Mouse (Mus musculus): ENCODE results near the gene Agbl4. TPM values are rescaled to one million over a fixed set of nuclear protein-coding genes. Genes with fewer than 3 reads are reported as not detected.

Gene Agbl4
- total RNA-seq (2021): 10 to 100 TPM; 22.3 to 22.7 TPM
- long read RNA-seq, experiment 1, partial matches to known transcripts: 2 of 7 reads
- long read RNA-seq, experiment 1, other reads (novel, unspliced or antisense): 5 of 7 reads
- long read RNA-seq, experiment 2, partial matches to known transcripts: 1 of 3 reads
- long read RNA-seq, experiment 2, other reads (novel, unspliced or antisense): 2 of 3 reads

DNA sequence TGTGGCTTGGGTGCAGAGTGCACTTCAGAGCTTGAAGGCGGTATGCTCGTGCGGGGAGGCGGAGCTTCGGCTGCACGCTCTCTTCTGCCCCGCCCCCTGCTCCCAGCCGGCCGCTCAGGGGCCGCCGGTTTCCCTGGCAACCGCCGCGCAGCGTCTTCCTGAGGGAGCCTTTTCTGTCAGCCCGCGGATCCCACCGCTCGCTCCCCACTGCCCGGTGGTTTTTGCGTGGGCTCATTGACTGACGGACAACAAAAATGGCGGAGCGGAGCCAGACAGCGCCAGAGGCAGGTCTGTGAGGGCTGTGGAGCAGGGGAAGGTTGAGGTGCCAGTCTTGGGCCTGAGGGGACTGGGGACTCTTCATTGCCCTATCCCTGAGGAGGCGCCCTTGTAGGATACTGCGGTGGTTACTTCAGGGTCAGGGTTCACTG lies at the start of gene Agbl4:
Agbl4 (plus strand) TSS at position 44 of the 428 bp plus-strand sequence.
- peak; percentile 76 to 83 for DNase-seq (ENCODE audit: low spot score in 2 of 2)

GRCm38 (mm10) chr4:110350856-110351177 lies 46.6 kb upstream of the Agbl4 start:
- DNase-seq (ENCODE audit: low spot score in 2 of 2): peak; percentile 3 to 5

- peak; percentile 75 to 84 for DNase-seq (ENCODE audit: low spot score in 2 of 2)
Observed at GRCm38 (mm10) chr4:110351178-110352000, 46.1 kb upstream of the Agbl4 start, which contains the start of gene Elavl4. TSS of gene Elavl4 (minus strand) at chr4:110351909.

DNA sequence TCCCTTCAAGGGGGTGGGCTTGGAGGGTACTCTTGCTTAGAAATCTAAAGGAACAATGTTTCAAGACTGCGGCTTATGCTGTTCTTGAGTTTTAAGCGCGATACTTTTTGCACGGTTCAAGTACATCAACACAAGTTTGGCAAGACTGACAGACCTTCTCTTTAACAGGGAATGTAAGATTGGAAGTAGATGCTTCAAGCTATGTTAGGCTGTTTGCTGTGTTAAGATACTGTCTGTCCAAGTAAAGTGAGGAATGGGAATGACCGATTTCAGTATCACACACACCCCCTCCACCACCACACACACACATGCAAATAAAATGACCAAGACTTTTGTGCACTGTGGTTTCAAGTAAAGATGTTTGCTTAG lies 45.5 kb upstream of the Agbl4 start:
- no peak for DNase-seq (ENCODE audit: low spot score in 2 of 2)

- no peak for DNase-seq (ENCODE audit: low spot score in 2 of 2)
Observed at GRCm38 (mm10) chr4:110360568-110360967, 36.9 kb upstream of the Agbl4 start.

DNA sequence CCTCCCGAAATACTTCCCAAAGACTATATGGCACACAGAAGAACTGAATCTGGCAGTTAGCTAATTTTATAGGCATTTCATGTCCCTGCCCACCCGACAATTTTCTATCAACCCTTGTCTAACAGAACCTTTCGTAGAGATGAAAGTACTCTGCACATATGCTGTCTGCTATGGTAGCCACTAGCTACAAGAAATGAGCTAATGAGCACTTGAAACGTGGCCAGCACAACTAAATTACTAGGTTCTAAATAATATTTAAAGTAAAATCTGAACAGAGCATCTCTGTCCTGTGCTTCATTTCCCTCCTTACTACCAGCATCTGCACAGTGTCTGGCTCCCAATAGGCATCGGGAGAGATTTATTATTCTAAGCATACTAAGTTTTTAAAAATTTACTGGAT lies 1.2 kb upstream of the Agbl4 start:
- no peak for DNase-seq (ENCODE audit: low spot score in 2 of 2)

- DNase-seq (ENCODE audit: low spot score in 2 of 2): no peak
Observed at GRCm38 (mm10) chr4:110420306-110420705, 22.8 kb downstream of the Agbl4 start.

DNA sequence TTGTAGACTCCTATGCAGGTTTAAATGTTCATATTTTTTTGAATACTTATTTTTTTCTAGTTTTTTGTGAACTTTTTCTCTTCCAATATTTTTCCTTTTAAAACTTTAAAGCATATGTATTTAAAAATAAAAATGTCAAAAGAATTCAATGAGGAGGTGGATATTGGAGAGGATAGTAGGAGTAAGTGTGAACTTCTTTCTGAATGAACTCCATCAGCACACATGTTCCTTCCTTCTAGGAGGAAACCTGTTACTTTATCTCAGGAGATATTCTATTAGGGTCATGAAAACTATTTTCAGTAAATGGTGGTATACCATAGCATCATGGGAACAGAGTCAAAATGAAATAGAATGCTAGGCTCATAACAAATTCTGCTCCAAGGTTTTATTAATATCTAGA lies 30.2 kb downstream of the Agbl4 start:
- DNase-seq (ENCODE audit: low spot score in 2 of 2): no peak

DNA sequence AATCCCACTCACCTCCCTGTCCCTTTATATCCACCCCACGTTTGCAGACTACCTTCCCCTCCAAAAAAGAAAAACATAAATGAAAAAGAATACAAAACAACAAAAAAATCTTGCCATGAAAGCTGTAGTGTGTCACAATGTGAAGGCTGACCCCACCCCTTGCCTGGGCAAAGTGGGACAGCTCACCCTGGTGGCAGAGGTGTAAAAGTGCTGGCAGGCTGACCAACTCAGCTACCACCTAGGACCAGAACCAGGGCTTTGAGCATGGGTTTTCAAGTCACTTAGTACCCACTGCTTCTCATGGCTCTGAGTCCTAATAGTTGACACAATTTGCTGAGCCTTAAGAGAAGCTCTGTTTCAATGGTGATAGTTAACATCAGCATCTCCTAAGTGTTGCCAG lies 96.9 kb downstream of the Agbl4 start:
- no peak for DNase-seq (ENCODE audit: low spot score in 2 of 2)

- peak; percentile 2 to 15 for DNase-seq (ENCODE audit: low spot score in 2 of 2)
Observed at GRCm38 (mm10) chr4:110529804-110530203, 132.3 kb downstream of the Agbl4 start.

DNA sequence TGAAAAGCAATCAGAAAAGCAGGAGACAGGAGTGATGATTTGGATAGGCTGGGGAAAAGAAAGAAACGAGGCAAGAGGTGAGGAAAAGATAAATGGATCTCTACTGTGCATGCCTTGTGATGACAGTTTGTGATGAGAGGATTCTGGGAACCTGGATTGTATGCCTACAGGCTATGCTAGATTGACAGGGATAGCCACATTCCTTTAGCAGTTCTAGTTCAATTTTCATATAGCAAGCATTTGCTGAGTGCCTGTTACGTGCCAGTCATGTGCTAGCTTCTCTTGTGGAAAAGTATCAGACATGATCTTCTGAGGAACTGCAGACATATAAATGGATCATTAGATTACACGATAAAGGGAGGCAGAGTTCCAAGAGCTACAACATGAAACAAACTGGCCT lies 151.8 kb downstream of the Agbl4 start:
- DNase-seq (ENCODE audit: low spot score in 2 of 2): no peak

DNA sequence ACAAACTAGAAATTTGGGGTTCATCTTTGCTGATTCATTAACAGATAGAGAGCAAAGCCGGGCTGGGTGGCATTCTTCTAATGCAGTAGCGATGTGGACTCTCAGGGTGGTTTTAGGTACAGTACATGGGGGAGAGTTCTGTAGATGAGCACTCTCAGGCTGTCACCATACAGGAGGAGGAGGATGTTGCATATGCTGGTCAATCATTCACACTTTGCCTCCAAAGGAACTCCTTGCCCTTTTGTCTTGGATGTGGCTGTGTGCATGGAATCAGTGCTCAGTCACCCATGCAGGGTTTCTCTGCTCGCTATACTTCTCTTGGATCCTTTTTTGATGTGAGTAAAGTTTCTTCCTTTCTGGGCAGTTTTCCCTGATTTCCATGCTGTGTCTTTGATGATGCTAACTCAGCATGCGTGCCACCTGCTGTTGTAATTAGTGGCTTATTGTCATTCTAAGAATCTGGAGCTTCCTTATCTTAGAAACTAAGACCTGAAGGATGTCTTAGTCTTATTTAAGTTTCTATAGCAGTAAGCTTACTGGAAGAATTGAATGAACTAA lies 200.3 kb downstream of the Agbl4 start:
- DNase-seq (ENCODE audit: low spot score in 2 of 2): no peak

DNA sequence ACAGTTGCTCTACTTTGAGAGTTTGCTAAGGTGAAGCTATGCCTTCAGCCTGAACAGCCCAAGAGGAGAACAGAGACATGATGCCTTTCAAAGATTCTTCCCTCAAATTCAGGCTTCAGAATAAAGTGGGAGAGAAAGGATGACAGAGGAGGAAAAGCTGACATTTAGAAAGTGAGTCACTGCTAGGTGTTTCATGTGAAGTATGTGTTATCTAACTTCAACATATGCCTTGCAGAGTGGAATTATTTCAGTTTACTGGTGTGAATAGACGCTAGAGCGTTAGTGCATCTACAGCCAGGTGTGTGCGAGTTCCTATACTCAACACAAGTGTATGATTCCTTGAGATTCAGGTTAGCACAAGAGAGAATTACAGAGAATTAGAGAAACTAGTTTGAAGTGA lies 244.0 kb downstream of the Agbl4 start:
- DNase-seq (ENCODE audit: low spot score in 2 of 2): no peak

- DNase-seq (ENCODE audit: low spot score in 2 of 2): no peak
Observed at GRCm38 (mm10) chr4:110662940-110663339, 265.5 kb downstream of the Agbl4 start.

DNA sequence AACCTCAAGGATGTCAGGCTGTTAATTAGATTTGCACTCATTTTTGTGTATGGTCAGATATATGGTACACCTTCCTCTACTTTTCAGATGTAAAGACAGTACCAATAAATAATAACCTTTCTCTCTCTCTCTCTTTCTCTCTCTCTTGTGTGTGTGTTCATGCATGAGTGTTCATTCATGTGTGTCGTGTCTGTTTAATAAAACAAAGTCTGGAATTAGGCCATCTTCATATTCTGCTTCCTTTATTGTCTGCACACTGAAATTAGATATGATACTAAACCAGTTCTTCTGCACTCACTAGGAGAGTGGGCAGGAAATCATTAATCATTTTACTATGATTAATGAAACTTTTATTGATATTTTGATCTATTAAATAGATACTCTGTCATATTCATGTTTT lies 276.7 kb downstream of the Agbl4 start:
- no peak for DNase-seq (ENCODE audit: low spot score in 2 of 2)

GRCm38 (mm10) chr4:110735141-110735540 lies 337.7 kb downstream of the Agbl4 start:
- DNase-seq (ENCODE audit: low spot score in 2 of 2): no peak

DNA sequence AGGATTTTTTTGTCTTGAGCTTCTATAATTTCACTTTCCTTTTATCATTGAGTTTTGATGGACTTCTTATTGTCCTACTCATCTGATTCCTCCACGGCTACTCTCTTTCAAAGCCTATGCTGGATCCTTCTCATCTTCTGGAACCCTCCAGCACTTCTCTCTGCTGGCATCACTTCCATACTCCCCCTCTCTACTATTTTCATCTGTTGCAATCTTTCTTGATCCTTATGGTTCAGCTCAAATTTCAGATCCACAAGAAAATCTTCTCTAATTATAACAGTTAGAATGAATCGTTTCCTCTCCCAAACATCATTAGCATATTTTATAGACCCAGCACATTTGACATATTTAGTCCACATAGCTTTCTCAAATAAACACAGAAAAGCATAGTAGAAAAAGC lies 360.5 kb downstream of the Agbl4 start:
- DNase-seq (ENCODE audit: low spot score in 2 of 2): peak; percentile 6 to 41

DNA sequence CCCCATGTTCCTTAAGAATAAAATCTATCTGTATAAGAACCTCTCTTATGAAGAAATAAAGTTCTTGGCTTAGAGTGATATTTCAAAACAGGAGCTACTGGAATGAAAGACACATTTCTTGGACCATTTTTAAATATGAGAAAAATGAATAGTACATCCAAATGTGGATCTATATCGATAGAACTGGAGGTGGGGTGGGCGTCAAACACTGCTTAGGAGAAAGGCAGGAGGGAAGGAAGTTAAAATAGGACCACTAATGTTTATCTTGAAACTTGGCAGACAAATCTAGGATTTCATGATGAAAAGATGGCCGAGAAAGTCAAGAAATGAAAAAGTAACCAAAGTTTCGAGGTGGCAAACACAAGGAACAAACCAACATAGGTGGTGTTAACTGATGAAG lies 391.1 kb downstream of the Agbl4 start:
- peak in 1 of 2 experiments; percentile 13 for DNase-seq (ENCODE audit: low spot score in 2 of 2)

- DNase-seq (ENCODE audit: low spot score in 2 of 2): peak; percentile 51 to 62
Observed at GRCm38 (mm10) chr4:110799902-110800301, 402.4 kb downstream of the Agbl4 start.

GRCm38 (mm10) chr4:110810947-110811346 lies 413.5 kb downstream of the Agbl4 start:
- no peak for DNase-seq (ENCODE audit: low spot score in 2 of 2)

DNA sequence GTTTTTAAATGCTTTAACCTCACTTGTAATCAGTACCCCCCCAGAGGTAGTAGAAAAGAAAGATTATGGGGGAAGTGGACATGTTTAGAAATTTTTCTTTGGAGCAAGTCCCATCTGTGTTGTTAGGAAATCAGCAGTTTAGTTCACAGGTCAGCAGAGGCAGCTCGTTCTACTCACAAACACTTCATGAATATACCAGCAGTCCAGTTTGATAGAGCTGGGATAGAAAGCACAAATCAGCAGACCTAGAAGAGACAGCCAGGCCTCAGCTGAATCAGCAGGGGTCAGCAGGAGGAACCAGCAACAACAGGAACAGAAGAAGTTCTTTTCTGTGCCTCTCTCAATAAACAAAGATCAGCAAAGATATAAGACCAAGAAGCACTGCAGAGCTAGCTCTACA lies 435.3 kb downstream of the Agbl4 start:
- DNase-seq (ENCODE audit: low spot score in 2 of 2): no peak

GRCm38 (mm10) chr4:110879719-110880443 lies 482.4 kb downstream of the Agbl4 start:
- DNase-seq (ENCODE audit: low spot score in 2 of 2): no peak
